Mouse (Mus musculus): ENCODE data around the gene Kcnn3. TPM values are rescaled to one million over a fixed set of nuclear protein-coding genes. Genes with fewer than 3 reads are reported as not detected.

The Kcnn3 gene
- polyA plus RNA-seq, 1 experiment from 2014 or later = 1.1 TPM

DNA sequence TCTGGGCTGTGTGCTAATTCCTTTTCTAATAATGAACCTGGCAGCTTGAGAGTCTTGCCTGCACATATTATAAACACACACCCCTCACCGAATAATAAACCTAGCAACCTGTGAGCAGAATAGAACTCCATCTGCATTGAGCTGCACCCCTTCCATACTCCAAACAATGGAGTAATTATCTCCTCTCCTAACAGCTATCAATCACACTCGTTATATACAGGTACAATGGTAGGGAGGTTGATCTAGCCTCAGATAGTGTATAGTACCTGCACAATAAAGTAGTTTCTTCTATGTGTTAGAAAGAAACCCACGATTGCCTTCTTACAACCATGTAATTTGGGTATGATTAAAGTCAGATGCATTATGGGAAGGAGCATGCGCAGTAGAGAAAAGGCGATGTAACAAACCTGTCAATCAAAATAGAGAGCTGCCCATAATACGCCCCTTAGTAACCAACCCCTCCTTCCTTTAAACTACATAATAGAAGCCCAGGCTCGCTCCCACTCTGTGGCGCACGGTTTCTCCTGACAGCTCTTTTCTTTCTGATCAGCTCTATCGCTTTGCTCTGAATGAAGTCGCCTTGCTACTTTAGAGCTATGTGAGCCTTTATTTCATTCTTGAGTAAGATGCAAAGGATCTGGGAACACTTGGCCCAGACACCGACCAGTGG lies 176.3 kb downstream of the Kcnn3 start:
- Histone ChIP-seq H3K9ac (replicated peaks; ENCODE audit: low read length) (no peak overlapping the region), H3K4me1 (ENCODE audit: control insufficient read depth, insufficient read depth, low read length) (no peaks in the 10 kb centered on the region), H3K4me2 (ENCODE audit: low read depth, low read length) (no peak overlapping the region), H3K9me3 (replicated peaks; ENCODE audit: control insufficient read depth, low read length) (no peaks in the 10 kb centered on the region), H3K27ac (replicated peaks; ENCODE audit: low read depth, low read length) (no peak overlapping the region), H3K27me3 (ENCODE audit: control insufficient read depth, insufficient read depth, low read length) (no peaks in the 10 kb centered on the region), H3K36me3 (replicated peaks; ENCODE audit: control insufficient read depth, insufficient read depth, low read depth, low read length) (no peaks in the 10 kb centered on the region), H3K4me3 (ENCODE audit: low read depth, low read length) (no peak overlapping the region)
- DNase-seq (ENCODE audit: low spot score) = no peak
- WGBS = 77% methylated on average over 12 of the region's 12 CpGs
- ATAC-seq (replicated peaks; ENCODE audit: insufficient number of reproducible peaks, low FRiP score, low TSS enrichment, low read depth) = no peak

DNA sequence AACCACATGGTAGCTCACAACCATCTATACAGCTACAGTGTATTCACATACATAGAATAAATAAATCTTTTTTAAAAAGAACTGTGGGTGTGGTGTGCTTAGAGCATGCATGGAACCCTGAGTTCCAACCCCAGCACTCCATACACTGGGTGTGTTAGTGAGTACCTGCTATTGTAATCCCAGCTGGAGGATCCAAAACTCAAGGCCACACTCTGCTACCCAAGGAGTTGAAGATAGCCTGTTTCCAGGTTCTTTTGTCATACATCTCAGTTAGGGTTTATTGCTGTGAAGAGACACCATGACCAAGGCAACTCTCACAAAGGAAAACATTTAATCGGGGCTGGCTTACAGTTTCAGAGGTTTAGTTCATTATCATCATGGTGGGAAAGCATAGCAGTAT lies 179.0 kb downstream of the Kcnn3 start:
- Histone ChIP-seq H3K36me3 (replicated peaks; ENCODE audit: control insufficient read depth, insufficient read depth, low read depth, low read length) (no peaks in the 10 kb centered on the region), H3K4me3 (ENCODE audit: low read depth, low read length) (no peak overlapping the region), H3K27ac (replicated peaks; ENCODE audit: low read depth, low read length) (no peak overlapping the region), H3K4me2 (ENCODE audit: low read depth, low read length) (no peak overlapping the region), H3K9me3 (replicated peaks; ENCODE audit: control insufficient read depth, low read length) (no peaks in the 10 kb centered on the region), H3K9ac (replicated peaks; ENCODE audit: low read length) (no peak overlapping the region), H3K27me3 (ENCODE audit: control insufficient read depth, insufficient read depth, low read length) (no peaks in the 10 kb centered on the region), H3K4me1 (ENCODE audit: control insufficient read depth, insufficient read depth, low read length) (no peaks in the 10 kb centered on the region)
- no peak for DNase-seq (ENCODE audit: low spot score)
- 87% methylated on average over 1 of the region's 1 CpGs for WGBS
- ATAC-seq (replicated peaks; ENCODE audit: insufficient number of reproducible peaks, low FRiP score, low TSS enrichment, low read depth) = no peak

- DNase-seq (ENCODE audit: low spot score) = peak; percentile 23
Observed at GRCm38 (mm10) chr3:89700461-89700860, 180.5 kb downstream of the Kcnn3 start.

DNA sequence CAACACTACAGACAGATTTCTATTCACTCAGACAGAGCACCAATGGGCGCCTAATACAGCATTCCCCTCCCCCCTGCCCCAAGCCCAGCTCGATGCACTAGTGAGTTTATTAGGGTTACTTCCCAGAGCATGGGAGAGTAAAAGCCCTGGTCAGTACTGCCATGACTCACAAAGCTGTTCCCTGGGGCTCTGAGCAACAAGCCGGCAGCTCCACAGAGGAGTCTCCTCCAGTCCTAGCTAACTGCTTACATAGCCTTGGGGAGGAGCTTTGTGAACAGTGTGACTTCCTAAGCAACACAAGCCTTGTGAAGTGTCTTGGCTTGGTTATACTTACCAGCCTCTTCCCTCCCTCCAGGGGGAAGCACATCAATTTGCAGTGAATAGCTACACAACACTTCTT lies 183.6 kb downstream of the Kcnn3 start:
- Histone ChIP-seq H3K9me3 (replicated peaks; ENCODE audit: control insufficient read depth, low read length) (no peaks in the 10 kb centered on the region), H3K4me1 (ENCODE audit: control insufficient read depth, insufficient read depth, low read length) (no peaks in the 10 kb centered on the region), H3K27ac (replicated peaks; ENCODE audit: low read depth, low read length) (no peak overlapping the region), H3K27me3 (ENCODE audit: control insufficient read depth, insufficient read depth, low read length) (no peaks in the 10 kb centered on the region), H3K4me3 (ENCODE audit: low read depth, low read length) (no peak overlapping the region), H3K4me2 (ENCODE audit: low read depth, low read length) (no peak overlapping the region), H3K9ac (replicated peaks; ENCODE audit: low read length) (no peak overlapping the region), H3K36me3 (replicated peaks; ENCODE audit: control insufficient read depth, insufficient read depth, low read depth, low read length) (no peaks in the 10 kb centered on the region)
- no peak for ATAC-seq (replicated peaks; ENCODE audit: insufficient number of reproducible peaks, low FRiP score, low TSS enrichment, low read depth)
- DNase-seq (ENCODE audit: low spot score) = no peak
- WGBS = 37% methylated on average over 3 of the region's 3 CpGs

More at GRCm38 (mm10) chr3:89700461-89700860, 180.5 kb downstream of the Kcnn3 start:
- H3K9me3 ChIP-seq (replicated peaks; ENCODE audit: control insufficient read depth, low read length) = no peaks in the 10 kb centered on the region
- H3K9ac ChIP-seq (replicated peaks; ENCODE audit: low read length) = no peak overlapping the region
- H3K27ac ChIP-seq (replicated peaks; ENCODE audit: low read depth, low read length) = no peak overlapping the region
- no peaks in the 10 kb centered on the region for H3K36me3 ChIP-seq (replicated peaks; ENCODE audit: control insufficient read depth, insufficient read depth, low read depth, low read length)
- ATAC-seq (replicated peaks; ENCODE audit: insufficient number of reproducible peaks, low FRiP score, low TSS enrichment, low read depth) = no peak
- H3K4me2 ChIP-seq (ENCODE audit: low read depth, low read length) = no peak overlapping the region
- WGBS = 57% methylated on average over 11 of the region's 11 CpGs
- no peaks in the 10 kb centered on the region for H3K27me3 ChIP-seq (ENCODE audit: control insufficient read depth, insufficient read depth, low read length)
- no peak overlapping the region for H3K4me3 ChIP-seq (ENCODE audit: low read depth, low read length)
- no peaks in the 10 kb centered on the region for H3K4me1 ChIP-seq (ENCODE audit: control insufficient read depth, insufficient read depth, low read length)

- Histone ChIP-seq H3K27me3 (ENCODE audit: control insufficient read depth, insufficient read depth, low read length) (no peaks in the 10 kb centered on the region), H3K9me3 (replicated peaks; ENCODE audit: control insufficient read depth, low read length) (no peaks in the 10 kb centered on the region), H3K9ac (replicated peaks; ENCODE audit: low read length) (no peak overlapping the region), H3K27ac (replicated peaks; ENCODE audit: low read depth, low read length) (no peak overlapping the region), H3K4me2 (ENCODE audit: low read depth, low read length) (no peak overlapping the region), H3K4me1 (ENCODE audit: control insufficient read depth, insufficient read depth, low read length) (no peaks in the 10 kb centered on the region), H3K4me3 (ENCODE audit: low read depth, low read length) (no peak overlapping the region), H3K36me3 (replicated peaks; ENCODE audit: control insufficient read depth, insufficient read depth, low read depth, low read length) (no peaks in the 10 kb centered on the region)
- no peak for ATAC-seq (replicated peaks; ENCODE audit: insufficient number of reproducible peaks, low FRiP score, low TSS enrichment, low read depth)
- 79% methylated on average over 6 of the region's 6 CpGs for WGBS
- DNase-seq (ENCODE audit: low spot score) = no peak
Observed at GRCm38 (mm10) chr3:89704064-89704463, 184.1 kb downstream of the Kcnn3 start.

- Histone ChIP-seq H3K27ac (replicated peaks; ENCODE audit: low read depth, low read length) (0 out of 2 replicates have a peak within 1 kb of the TSS, but pooled peaks have one; percentile 23), H3K27me3 (ENCODE audit: control insufficient read depth, insufficient read depth, low read length) (no peaks in the 10 kb centered on the region), H3K4me2 (ENCODE audit: low read depth, low read length) (peak within 1 kb of the TSS; percentile 83), H3K4me1 (ENCODE audit: control insufficient read depth, insufficient read depth, low read length) (no peaks in the 10 kb centered on the region), H3K9ac (replicated peaks; ENCODE audit: low read length) (peak within 1 kb of the TSS; percentile 90), H3K4me3 (ENCODE audit: low read depth, low read length) (peak within 1 kb of the TSS; percentile 87), H3K36me3 (replicated peaks; ENCODE audit: control insufficient read depth, insufficient read depth, low read depth, low read length) (no peaks in the 10 kb centered on the region), H3K9me3 (replicated peaks; ENCODE audit: control insufficient read depth, low read length) (no peaks in the 10 kb centered on the region)
- peak; percentile 88 for DNase-seq (ENCODE audit: low spot score)
- peak; percentile 91 for ATAC-seq (replicated peaks; ENCODE audit: insufficient number of reproducible peaks, low FRiP score, low TSS enrichment, low read depth)
- 6% methylated on average over 28 of the region's 28 CpGs for WGBS
Observed at GRCm38 (mm10) chr3:89714359-89715206, 194.6 kb downstream of the Kcnn3 start, which contains the start of gene Adar. Gene Adar, plus strand, starts transcription at chr3:89715022.

DNA sequence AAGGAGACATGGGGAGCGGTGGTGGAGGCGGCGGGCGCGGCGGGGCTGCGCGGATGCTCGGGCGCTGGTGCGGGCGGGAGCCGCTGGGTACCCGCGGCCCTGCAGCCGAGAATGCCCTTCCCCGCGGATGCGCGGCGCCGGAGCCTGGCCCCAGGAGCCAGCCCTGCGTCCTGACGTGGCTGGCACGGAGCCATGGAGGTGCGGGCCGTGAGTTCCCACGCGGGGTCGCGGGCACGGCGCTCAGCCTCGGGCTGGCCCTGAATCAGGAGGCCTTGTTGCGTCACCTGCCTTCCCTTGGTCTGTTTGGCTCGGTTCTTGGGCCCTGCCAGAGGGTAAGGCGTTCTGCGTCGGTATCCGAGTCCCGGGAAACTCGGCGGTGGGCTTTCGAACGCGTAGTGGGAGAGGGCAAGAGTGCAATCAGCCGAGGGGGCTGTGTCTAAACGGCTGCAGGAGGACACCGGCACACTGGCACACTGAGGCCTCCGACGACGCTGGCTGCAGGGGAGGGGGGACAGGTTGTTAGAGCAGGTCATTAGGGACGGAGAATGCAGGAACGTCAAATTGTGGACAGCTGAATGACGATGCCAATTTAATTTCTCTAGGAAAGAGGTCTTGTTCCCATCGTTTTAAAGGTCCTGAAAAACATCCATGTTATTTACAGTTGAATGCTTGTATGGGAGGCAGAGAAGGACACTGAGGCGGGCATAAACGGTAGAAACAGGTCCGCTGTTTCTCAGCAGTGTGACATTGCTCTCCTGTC lies 195.4 kb downstream of the Kcnn3 start:
- H3K9ac ChIP-seq (replicated peaks; ENCODE audit: low read length) = peak overlapping the region; percentile 90
- H3K4me2 ChIP-seq (ENCODE audit: low read depth, low read length) = peak overlapping the region; percentile 83
- DNase-seq (ENCODE audit: low spot score) (peak; percentile 26), ATAC-seq (replicated peaks; ENCODE audit: insufficient number of reproducible peaks, low FRiP score, low TSS enrichment, low read depth) (peak; percentile 57)
- H3K4me1 ChIP-seq (ENCODE audit: control insufficient read depth, insufficient read depth, low read length) = no peaks in the 10 kb centered on the region
- H3K9me3 ChIP-seq (replicated peaks; ENCODE audit: control insufficient read depth, low read length) = no peaks in the 10 kb centered on the region
- H3K27me3 ChIP-seq (ENCODE audit: control insufficient read depth, insufficient read depth, low read length) = no peaks in the 10 kb centered on the region
- H3K36me3 ChIP-seq (replicated peaks; ENCODE audit: control insufficient read depth, insufficient read depth, low read depth, low read length) = no peaks in the 10 kb centered on the region
- WGBS = 2% methylated on average over 58 of the region's 59 CpGs
- H3K27ac ChIP-seq (replicated peaks; ENCODE audit: low read depth, low read length) = 0 out of 2 replicates have a peak overlapping the region, but pooled peaks have one; percentile 23
- peak overlapping the region; percentile 87 for H3K4me3 ChIP-seq (ENCODE audit: low read depth, low read length)
